Mouse (Mus musculus) 3T3-L1 (cell line): ENCODE data around the gene Rgsl1.
"Not testable (repeated sequence)": the region's sequence is repeated elsewhere in the genome, so short reads cannot be mapped to it uniquely, and the experiment has no call there.

Experiments
- DNase-seq: peaks from one replicate; pipeline ENCODE4 v3.0.0-alpha.2; 2015; ENCODE audit warnings: low read depth, low spot score

Rgsl1 gene

GRCm38 (mm10) chr1:153776257-153776656 lies 67.7 kb downstream of the Rgsl1 start:
- no peak for DNase-seq

- peak; percentile 16 for DNase-seq
Measured at GRCm38 (mm10) chr1:153775174-153775573, 68.8 kb downstream of the Rgsl1 start.

GRCm38 (mm10) chr1:153770776-153771167 lies 73.2 kb downstream of the Rgsl1 start:
- DNase-seq, result no peak

- DNase-seq, result peak; percentile 17
Measured at GRCm38 (mm10) chr1:153769998-153770775, 73.8 kb downstream of the Rgsl1 start.

- not testable (repeated sequence) for DNase-seq
Measured at GRCm38 (mm10) chr1:153769571-153769970, 74.4 kb downstream of the Rgsl1 start.

- no peak for DNase-seq
Measured at GRCm38 (mm10) chr1:153768465-153768864, 75.5 kb downstream of the Rgsl1 start.

- no peak for DNase-seq
Measured at GRCm38 (mm10) chr1:153767281-153767680, 76.7 kb downstream of the Rgsl1 start.

GRCm38 (mm10) chr1:153766298-153766697 lies 77.6 kb downstream of the Rgsl1 start:
- no peak for DNase-seq

- DNase-seq, result no peak
Measured at GRCm38 (mm10) chr1:153764136-153764535, 79.8 kb downstream of the Rgsl1 start.

GRCm38 (mm10) chr1:153753725-153754464 lies 90.0 kb downstream of the Rgsl1 start:
- no peak for DNase-seq

- peak; percentile 29 for DNase-seq
Measured at GRCm38 (mm10) chr1:153752521-153752920, 91.4 kb downstream of the Rgsl1 start.

- DNase-seq, result peak; percentile 81
Measured at GRCm38 (mm10) chr1:153751763-153752301, 92.1 kb downstream of the Rgsl1 start.

GRCm38 (mm10) chr1:153750054-153750453 lies 93.9 kb downstream of the Rgsl1 start:
- DNase-seq, result no peak

- DNase-seq, result peak; percentile 92
Measured at GRCm38 (mm10) chr1:153749211-153749801, 94.6 kb downstream of the Rgsl1 start, which contains the start of gene Rnasel. Gene Rnasel (plus strand): TSS chr1:153749426.

- peak; percentile 39 for DNase-seq
Measured at GRCm38 (mm10) chr1:153748549-153748948, 95.4 kb downstream of the Rgsl1 start.

GRCm38 (mm10) chr1:153747861-153748530 lies 95.9 kb downstream of the Rgsl1 start:
- no peak for DNase-seq

- peak; percentile 84 for DNase-seq
Measured at GRCm38 (mm10) chr1:153746728-153747127, 97.2 kb downstream of the Rgsl1 start.

GRCm38 (mm10) chr1:153746119-153746670 lies 97.7 kb downstream of the Rgsl1 start:
- no peak for DNase-seq

GRCm38 (mm10) chr1:153742374-153743155 lies 101.4 kb downstream of the Rgsl1 start:
- peak; percentile 88 for DNase-seq

- DNase-seq, result peak; percentile 22
Measured at GRCm38 (mm10) chr1:153741551-153742316, 102.2 kb downstream of the Rgsl1 start.
